Mouse (Mus musculus) intestine, embryonic 15.5 days (tissue): ENCODE results near the gene Lgals3bp. TPM values are rescaled to one million over a fixed set of nuclear protein-coding genes. Genes with fewer than 3 reads are reported as not detected.
A peak's percentile ranks its signal among the peaks of the same experiment; 100 is the strongest.

Experiments used
- ATAC-seq: fragments of 200-750 bp; cut with Nextera tagmentation; 2 replicates; pipeline ENCODE4 v1.8.0; 2017; ENCODE audit warnings: moderate TSS enrichment, moderate library complexity
- H3K27ac ChIP-seq: fragments of 300-500 bp; sonication (generic); 2 replicates; pipeline ENCODE4 v1.5.1; 2015; ENCODE audit warnings: mild to moderate bottlenecking, inconsistent platforms
- H3K27me3 ChIP-seq: fragments of 300-500 bp; sonication (generic); replicated peaks from 2 replicates; pipeline ENCODE4 v1.6.1; 2015; ENCODE audit warnings: inconsistent platforms
- H3K36me3 ChIP-seq: fragments of 300-500 bp; sonication (generic); 2 replicates; pipeline ENCODE4 v1.6.1; 2015; ENCODE audit warnings: inconsistent platforms
- H3K4me1 ChIP-seq: fragments of 300-500 bp; sonication (generic); replicated peaks from 2 replicates; pipeline ENCODE4 v1.6.1; 2015; ENCODE audit warnings: inconsistent platforms
- H3K4me2 ChIP-seq: fragments of 300-500 bp; sonication (generic); replicated peaks from 2 replicates; pipeline ENCODE4 v1.6.1; 2015; ENCODE audit warnings: mild to moderate bottlenecking, inconsistent platforms
- H3K4me3 ChIP-seq: fragments of 300-500 bp; sonication (generic); replicated peaks from 2 replicates; pipeline ENCODE4 v1.5.1; 2015; ENCODE audit warnings: inconsistent platforms
- H3K9ac ChIP-seq: fragments of 300-500 bp; sonication (generic); 2 replicates; pipeline ENCODE4 v1.6.1; 2015; ENCODE audit warnings: inconsistent platforms
- H3K9me3 ChIP-seq: fragments of 300-500 bp; sonication (generic); 2 replicates; pipeline ENCODE4 v1.6.1; 2016; ENCODE audit warnings: inconsistent platforms
- WGBS: fragments of 180-500 bp; shearing (Covaris S2); methylation state at CpG from one replicate; pipeline ENCODE4 v1.1.7; 2015; 5-methylcytosine and 5-hydroxymethylcytosine counted together
- polyA plus RNA-seq: library from polyadenylated mRNA; unstranded; fragments of >200 nt; fragmentation: Nextera tagmentation; extraction: Ambion mirVana; gene quantifications from 2 replicates; pipeline ENCODE4 v1.2.1, GENCODE M21; 2015

Gene Lgals3bp
- polyA plus RNA-seq, 1 experiment from 2014 or later = 153 TPM

GRCm38 (mm10) chr11:118368330-118368729 lies 33.6 kb downstream of the Lgals3bp start:
- no peaks in the 10 kb centered on the region for H3K36me3 ChIP-seq
- no peak overlapping the region for H3K9ac ChIP-seq
- WGBS = 64% methylated on average over 3 of the region's 3 CpGs
- H3K4me1 ChIP-seq = peaks cover 20% of the 10 kb centered on the region
- no peak overlapping the region for H3K4me3 ChIP-seq
- ATAC-seq = no peak
- no peak overlapping the region for H3K27ac ChIP-seq
- no peak overlapping the region for H3K4me2 ChIP-seq
- H3K27me3 ChIP-seq = no peaks in the 10 kb centered on the region
- H3K9me3 ChIP-seq = no peaks in the 10 kb centered on the region

- Histone ChIP-seq H3K9ac (no peak overlapping the region), H3K9me3 (no peaks in the 10 kb centered on the region), H3K27me3 (no peaks in the 10 kb centered on the region), H3K4me1 (peaks cover 33% of the 10 kb centered on the region), H3K4me3 (no peak overlapping the region), H3K27ac (no peak overlapping the region), H3K36me3 (no peaks in the 10 kb centered on the region), H3K4me2 (no peak overlapping the region)
- WGBS = 69% methylated on average over 8 of the region's 8 CpGs
- ATAC-seq = no peak
These were observed 35.3 kb downstream of the Lgals3bp start for GRCm38 (mm10) chr11:118366559-118366958.

GRCm38 (mm10) chr11:118366108-118366507 lies 35.8 kb downstream of the Lgals3bp start:
- no peak overlapping the region for H3K4me2 ChIP-seq
- H3K9ac ChIP-seq = no peak overlapping the region
- no peak overlapping the region for H3K4me3 ChIP-seq
- H3K9me3 ChIP-seq = no peaks in the 10 kb centered on the region
- peaks cover 34% of the 10 kb centered on the region for H3K4me1 ChIP-seq
- H3K27me3 ChIP-seq = no peaks in the 10 kb centered on the region
- ATAC-seq = no peak
- H3K27ac ChIP-seq = no peak overlapping the region
- WGBS = 51% methylated on average over 3 of the region's 3 CpGs
- H3K36me3 ChIP-seq = no peaks in the 10 kb centered on the region

- peak overlapping the region; percentile 56 for H3K27ac ChIP-seq
- no peak overlapping the region for H3K4me3 ChIP-seq
- H3K9ac ChIP-seq = no peak overlapping the region
- no peaks in the 10 kb centered on the region for H3K36me3 ChIP-seq
- no peaks in the 10 kb centered on the region for H3K27me3 ChIP-seq
- 50% methylated on average over 7 of the region's 7 CpGs for WGBS
- no peaks in the 10 kb centered on the region for H3K9me3 ChIP-seq
- no peak overlapping the region for H3K4me2 ChIP-seq
- ATAC-seq = peak; percentile 58
- H3K4me1 ChIP-seq = peaks cover 41% of the 10 kb centered on the region
These were observed 36.7 kb downstream of the Lgals3bp start for GRCm38 (mm10) chr11:118365171-118365570.

- Histone ChIP-seq H3K4me1 (peaks cover 41% of the 10 kb centered on the region), H3K27ac (no peak overlapping the region), H3K4me3 (no peak overlapping the region), H3K4me2 (no peak overlapping the region), H3K9me3 (no peaks in the 10 kb centered on the region), H3K36me3 (no peaks in the 10 kb centered on the region), H3K9ac (no peak overlapping the region), H3K27me3 (no peaks in the 10 kb centered on the region)
- no peak for ATAC-seq
- WGBS = 87% methylated on average over 4 of the region's 4 CpGs
These were observed 37.9 kb downstream of the Lgals3bp start for GRCm38 (mm10) chr11:118364021-118364420.

- no peaks in the 10 kb centered on the region for H3K9me3 ChIP-seq
- peak; percentile 84 for ATAC-seq
- H3K4me1 ChIP-seq = peaks cover 41% of the 10 kb centered on the region
- H3K36me3 ChIP-seq = no peaks in the 10 kb centered on the region
- no peak overlapping the region for H3K4me3 ChIP-seq
- no peak overlapping the region for H3K9ac ChIP-seq
- peak overlapping the region; percentile 77 for H3K27ac ChIP-seq
- peak overlapping the region; percentile 29; the same call in 1 of the 2 replicates for H3K4me2 ChIP-seq
- no peaks in the 10 kb centered on the region for H3K27me3 ChIP-seq
- 6% methylated on average over 8 of the region's 8 CpGs for WGBS
These were observed 38.8 kb downstream of the Lgals3bp start for GRCm38 (mm10) chr11:118362971-118363518.

- Histone ChIP-seq H3K27me3 (no peaks in the 10 kb centered on the region), H3K36me3 (no peaks in the 10 kb centered on the region), H3K9ac (no peak overlapping the region), H3K4me3 (no peak overlapping the region), H3K4me1 (peaks cover 41% of the 10 kb centered on the region), H3K27ac (peak overlapping the region; percentile 77), H3K4me2 (peak overlapping the region; percentile 29; the same call in 1 of the 2 replicates), H3K9me3 (no peaks in the 10 kb centered on the region)
- WGBS = 47% methylated on average over 1 of the region's 1 CpGs
- ATAC-seq = no peak
These were observed 39.4 kb downstream of the Lgals3bp start for GRCm38 (mm10) chr11:118362501-118362900.

GRCm38 (mm10) chr11:118360907-118361341 lies 41.0 kb downstream of the Lgals3bp start:
- Histone ChIP-seq H3K27me3 (no peaks in the 10 kb centered on the region), H3K4me3 (no peak overlapping the region), H3K36me3 (no peaks in the 10 kb centered on the region), H3K27ac (no peak overlapping the region), H3K4me1 (peaks cover 36% of the 10 kb centered on the region), H3K4me2 (no peak overlapping the region), H3K9ac (no peak overlapping the region), H3K9me3 (no peaks in the 10 kb centered on the region)
- 40% methylated on average over 10 of the region's 10 CpGs for WGBS
- ATAC-seq = no peak

- Histone ChIP-seq H3K36me3 (no peaks in the 10 kb centered on the region), H3K4me1 (peaks cover 37% of the 10 kb centered on the region), H3K9ac (no peak overlapping the region), H3K4me3 (no peak overlapping the region), H3K27me3 (no peaks in the 10 kb centered on the region), H3K9me3 (no peaks in the 10 kb centered on the region), H3K27ac (no peak overlapping the region), H3K4me2 (no peak overlapping the region)
- 48% methylated on average over 7 of the region's 7 CpGs for WGBS
- no peak for ATAC-seq
These were observed 41.4 kb downstream of the Lgals3bp start for GRCm38 (mm10) chr11:118360491-118360890.

GRCm38 (mm10) chr11:118355640-118356039 lies 46.3 kb downstream of the Lgals3bp start, which contains the start of gene Timp2:
Gene Timp2, minus strand, starts transcription at chr11:118355740.
- 48% methylated on average over 6 of the region's 6 CpGs for WGBS
- peak within 1 kb of the TSS; percentile 95 for H3K9ac ChIP-seq
- H3K36me3 ChIP-seq = no peaks in the 10 kb centered on the region
- H3K27me3 ChIP-seq = no peaks in the 10 kb centered on the region
- peak within 1 kb of the TSS; percentile 81 for H3K4me3 ChIP-seq
- no peaks in the 10 kb centered on the region for H3K9me3 ChIP-seq
- peak within 1 kb of the TSS; percentile 92 for H3K4me2 ChIP-seq
- peaks cover 21% of the 10 kb centered on the region for H3K4me1 ChIP-seq
- no peak; the same call in 1 of the 2 replicates for ATAC-seq
- peak within 1 kb of the TSS; percentile 91 for H3K27ac ChIP-seq

- Histone ChIP-seq H3K4me2 (peak overlapping the region; percentile 92), H3K36me3 (no peaks in the 10 kb centered on the region), H3K4me3 (peak overlapping the region; percentile 81), H3K9me3 (no peaks in the 10 kb centered on the region), H3K27me3 (no peaks in the 10 kb centered on the region), H3K27ac (peak overlapping the region; percentile 91), H3K9ac (peak overlapping the region; percentile 95), H3K4me1 (peaks cover 19% of the 10 kb centered on the region)
- under 1% methylated on average over 40 of the region's 43 CpGs for WGBS
- peak; percentile 96 for ATAC-seq
These were observed 46.7 kb downstream of the Lgals3bp start for GRCm38 (mm10) chr11:118355205-118355604.

GRCm38 (mm10) chr11:118354636-118355191 lies 47.2 kb downstream of the Lgals3bp start:
- peak overlapping the region; percentile 91 for H3K27ac ChIP-seq
- H3K9me3 ChIP-seq = no peaks in the 10 kb centered on the region
- H3K4me2 ChIP-seq = peak overlapping the region; percentile 92
- peak overlapping the region; percentile 81 for H3K4me3 ChIP-seq
- no peaks in the 10 kb centered on the region for H3K36me3 ChIP-seq
- peak overlapping the region; percentile 95 for H3K9ac ChIP-seq
- under 1% methylated on average over 47 of the region's 47 CpGs for WGBS
- ATAC-seq = peak; percentile 72
- peaks cover 19% of the 10 kb centered on the region for H3K4me1 ChIP-seq
- no peaks in the 10 kb centered on the region for H3K27me3 ChIP-seq

GRCm38 (mm10) chr11:118349494-118349893 lies 52.4 kb downstream of the Lgals3bp start:
- no peak overlapping the region for H3K4me2 ChIP-seq

More at GRCm38 (mm10) chr11:118349494-118349893, 52.4 kb downstream of the Lgals3bp start:
- Histone ChIP-seq H3K9ac (no peak overlapping the region), H3K27me3 (no peaks in the 10 kb centered on the region), H3K4me1 (peaks cover 48% of the 10 kb centered on the region), H3K36me3 (no peaks in the 10 kb centered on the region), H3K27ac (no peak overlapping the region), H3K9me3 (no peaks in the 10 kb centered on the region), H3K4me3 (no peak overlapping the region)
- 79% methylated on average over 5 of the region's 5 CpGs for WGBS
- no peak for ATAC-seq
